In genomic region chr4:83527921-83528320, GRCm38 (mm10) we compare ENCODE assay signal across 9 mouse cellular contexts. TPM values are rescaled to one million over a fixed set of nuclear protein-coding genes. Genes with fewer than 3 reads are reported as not detected.
A peak's percentile ranks its signal among the peaks of the same experiment; 100 is the strongest.
DNase-seq lines count a peak whose midpoint lies in the region; TF ChIP-seq lines count a peak whose summit lies in the region.
"Had no signal": no experiment of that assay in that cellular context is flagged by ENCODE, and none has a peak within 500 bp of the region (broad histone marks: within the 10 kb centered on the region; RNA-seq: fewer than 3 reads in every experiment).

No protein-coding gene starts in this region.

- intact Hi-C loops in heart, adult 2 months (cut with DNase I) = loop anchor here (5.0 kb wide), 2 partner anchors 44 to 111 kb away; partner anchors contain the start of gene Snapc3

- H3K9ac ChIP-seq in heart, adult 2 months (ENCODE audit: low read depth, low read length) = no peak overlapping the region

- H3K27ac ChIP-seq in heart, adult 2 months = no peak overlapping the region

- no peak for TF ChIP-seq POLR2A in heart, adult 2 months (IDR thresholded peaks at IDR 0.05; ENCODE audit: insufficient read depth, low read depth, low read length)

- peak; percentile 69 for TF ChIP-seq CTCF in heart, adult 2 months (IDR thresholded peaks at IDR 0.05)

- H3K4me1 ChIP-seq in heart, adult 2 months (ENCODE audit: control insufficient read depth, insufficient read depth, low read length) = no peaks in the 10 kb centered on the region

- DNase-seq in heart, adult 2 months = no peak
- no peak for DNase-seq in heart, adult 8-10 months (ENCODE audit: low spot score)
- DNase-seq in 416B (ENCODE audit: low read depth) = peak; percentile 76
- peak; percentile 7 for DNase-seq in Muller cell, postnatal 12 days (ENCODE audit: inconsistent ontology term)
- peak; percentile 26 to 67 for DNase-seq in kidney, postnatal 36 days
- DNase-seq in splenic B cell, adult 2 months (ENCODE audit: low read depth, low spot score) = peak; percentile 78
- DNase-seq in frontal cortex, postnatal 14 days (ENCODE audit: low spot score in 2 of 2) = no peak
- no peak for DNase-seq in layer of hippocampus, adult 9-10 months (ENCODE audit: low spot score)

- H3K36me3 ChIP-seq in heart, adult 2 months (ENCODE audit: control insufficient read depth, insufficient read depth, low read length) = no peaks in the 10 kb centered on the region
- no peaks in the 10 kb centered on the region for H3K36me3 ChIP-seq in splenic B cell, adult 2 months (ENCODE audit: control insufficient read depth, insufficient read depth, low read length, poor library complexity, severe bottlenecking)

- no peaks in the 10 kb centered on the region for H3K79me2 ChIP-seq in heart, adult 2 months (replicated peaks; ENCODE audit: control insufficient read depth, insufficient read depth, low read length)

- H3K27me3 ChIP-seq in heart, adult 2 months (ENCODE audit: control insufficient read depth, insufficient read depth, low read length) = no peaks in the 10 kb centered on the region
- no peaks in the 10 kb centered on the region for H3K27me3 ChIP-seq in splenic B cell, adult 2 months (ENCODE audit: control insufficient read depth, insufficient read depth, low read length, poor library complexity, severe bottlenecking)

- no peak overlapping the region for H3K4me3 ChIP-seq in heart, adult 2 months
- H3K4me3 ChIP-seq: myocyte had no signal

- no peak for TF ChIP-seq EP300 in heart, adult 2 months (IDR thresholded peaks at IDR 0.05; ENCODE audit: insufficient read depth, low read depth, low read length)

RNA-seq across cellular contexts. Expression of gene Ccdc171, which starts 2.6 kb away (rescaled TPM):
- 1 to 10 TPM in 1 of 2 experiments, under 1 TPM in 1; 0.94 to 1.2 TPM for total RNA-seq in heart, adult 2 months (2021)
- 0.45 and 0.59 TPM in 2 replicates for polyA plus RNA-seq in heart, adult 2 months (2012; rRNA removed)
- 1 to 10 TPM in 2 of 4 experiments, under 1 TPM in 2; 0.33 to 1.5 (median 1.0) TPM for total RNA-seq in heart, adult 8-10 months (2022)

RNA-seq across cellular contexts. Expression of gene Psip1, which starts 41.7 kb away (rescaled TPM):
- total RNA-seq in heart, adult 2 months (2021) = 10 to 100 TPM; 17.1 to 18.1 TPM
- 8.2 and 8.6 TPM in 2 replicates for polyA plus RNA-seq in heart, adult 2 months (2012; rRNA removed)
- total RNA-seq in heart, adult 8-10 months (2022) = 10 to 100 TPM; 15.1 to 20.4 (median 17.3) TPM

Comparison
In these comparisons a context has a peak if more than half of its experiments do, and no peak if none do; other contexts are left out.
1. DNase-seq: peak in 416B (single experiment), Muller cell, postnatal 12 days (single experiment), kidney, postnatal 36 days (2 of 2) and splenic B cell, adult 2 months (single experiment); none in heart, adult 2 months (0 of 2), heart, adult 8-10 months (single experiment), frontal cortex, postnatal 14 days (0 of 2) and layer of hippocampus, adult 9-10 months (single experiment).